In genomic region chr1:72295746-72296145, GRCm38 (mm10) we compare ENCODE assay signal across 21 mouse cellular contexts. TPM values are rescaled to one million over a fixed set of nuclear protein-coding genes. Genes with fewer than 3 reads are reported as not detected.
DNase-seq lines count a peak whose midpoint lies in the region; ATAC-seq lines count a peak whose summit lies in the region.
"Had no signal": no experiment of that assay in that cellular context is flagged by ENCODE, and none has a peak within 500 bp of the region (broad histone marks: within the 10 kb centered on the region; RNA-seq: fewer than 3 reads in every experiment).

No protein-coding gene starts in this region.

- DNase-seq in frontal cortex, postnatal 14 days (ENCODE audit: low spot score in 2 of 2), result no peak
- DNase-seq in gastrocnemius, adult 8-10 months (ENCODE audit: low spot score in 2 of 2), result peak; percentile 21 to 22
- no peak for DNase-seq in gastrocnemius, postnatal 14 days
- peak; percentile 45 for DNase-seq in layer of hippocampus, adult 9-11 months
- DNase-seq in layer of hippocampus, postnatal 14 days (ENCODE audit: low spot score in 2 of 2), result no peak
- no peak for DNase-seq in urinary bladder, postnatal 25 days (ENCODE audit: low spot score)
- DNase-seq: adrenal gland, postnatal 10 days; adrenal gland, postnatal 36 days; cerebellum, adult 11 months; cerebellum, adult 2 months; cerebellum, adult 9-11 months; cerebellum, postnatal 36 days; embryo, embryonic 11 days; heart, adult 11 months had no signal

- ATAC-seq in frontal cortex, adult (ENCODE audit: low TSS enrichment), result peak; percentile 86
- ATAC-seq: forebrain, embryonic 15.5 days; Patski had no signal

- intact Hi-C loops in gastrocnemius, postnatal 14 days (cut with DNase I; ENCODE audit: low total_unique reads), result no loop called here

RNA-seq across cellular contexts. Expression of gene Xrcc5, which starts 11.5 kb away (rescaled TPM):
- total RNA-seq in gastrocnemius, adult 8-10 months (2022), result 10 to 100 TPM; 22.7 to 30.0 (median 26.5) TPM
- 10 to 100 TPM; 19.3 to 20.9 TPM for total RNA-seq in gastrocnemius, postnatal 14 days (2021)
- 10 to 100 TPM; 12.3 to 13.1 TPM for total RNA-seq in layer of hippocampus, postnatal 14 days (2021)

RNA-seq across cellular contexts. Expression of gene Tmem169, which starts 11.6 kb away (rescaled TPM):
- total RNA-seq in gastrocnemius, adult 8-10 months (2022), result not detected
- total RNA-seq in gastrocnemius, postnatal 14 days (2021), result under 1 TPM; 0.07 to 0.14 TPM
- total RNA-seq in layer of hippocampus, postnatal 14 days (2021), result 10 to 100 TPM; 25.5 to 26.1 TPM
- total RNA-seq: gastrocnemius, postnatal 36 days; heart, adult 8-10 months; heart, postnatal 25 days; hematopoietic stem cell, adult 5-6 weeks had no signal

RNA-seq across cellular contexts. Expression of gene Pecr, which starts 11.6 kb away (rescaled TPM):
- total RNA-seq in gastrocnemius, adult 8-10 months (2022), result 10 to 100 TPM; 14.3 to 17.5 (median 15.7) TPM
- total RNA-seq in gastrocnemius, postnatal 14 days (2021), result 10 to 100 TPM; 19.6 to 20.5 TPM
- 1 to 10 TPM; 5.9 to 6.1 TPM for total RNA-seq in layer of hippocampus, postnatal 14 days (2021)

Comparison
In these comparisons a context has a peak if more than half of its experiments do, and no peak if none do; other contexts are left out.
1. DNase-seq: peak in gastrocnemius, adult 8-10 months (2 of 2) and layer of hippocampus, adult 9-11 months (single experiment); none in frontal cortex, postnatal 14 days (0 of 2), gastrocnemius, postnatal 14 days (single experiment), layer of hippocampus, postnatal 14 days (0 of 2) and urinary bladder, postnatal 25 days (single experiment).
2. RNA of gene Tmem169, which starts 11.6 kb away (total RNA-seq): 25.5 to 26.1 TPM in layer of hippocampus, postnatal 14 days; 0.07 to 0.14 TPM in gastrocnemius, postnatal 14 days and not detected in gastrocnemius, adult 8-10 months; every median in the first group is over 10 times any median in the second.